Mouse (Mus musculus) forebrain, embryonic 11.5 days (tissue): ENCODE measurements around the gene Uso1. TPM values are rescaled to one million over a fixed set of nuclear protein-coding genes. Genes with fewer than 3 reads are reported as not detected.

ENCODE experiments used
- ATAC-seq: fragments of 200-750 bp; cut with Nextera tagmentation; replicated peaks from 2 replicates; pipeline ENCODE4 v1.8.0; 2017; ENCODE audit warnings: moderate TSS enrichment; ENCODE audit not compliant: low FRiP score
- DNase-seq: peaks from one replicate; pipeline ENCODE4 v3.0.0-alpha.2; 2017; ENCODE audit warnings: low spot score
- H3K27ac ChIP-seq: fragments of 300-500 bp; sonication (generic); 2 replicates; pipeline ENCODE4 v1.5.1; 2014; ENCODE audit warnings: low read depth, low read length
- H3K27me3 ChIP-seq: fragments of 300-500 bp; sonication (generic); 2 replicates; pipeline ENCODE4 v1.6.1; 2014; ENCODE audit warnings: mild to moderate bottlenecking, low read length, mixed read lengths; ENCODE audit not compliant: control insufficient read depth, insufficient read depth
- H3K36me3 ChIP-seq: fragments of 300-500 bp; sonication (generic); 2 replicates; pipeline ENCODE4 v1.6.1; 2014; ENCODE audit warnings: mild to moderate bottlenecking, low read length, moderate library complexity, mixed read lengths; ENCODE audit not compliant: control insufficient read depth, insufficient read depth
- H3K4me1 ChIP-seq: fragments of 300-500 bp; sonication (generic); replicated peaks from 2 replicates; pipeline ENCODE4 v1.6.1; 2014; ENCODE audit warnings: low read length, mixed read lengths; ENCODE audit not compliant: control insufficient read depth, insufficient read depth
- H3K4me2 ChIP-seq: fragments of 300-500 bp; sonication (generic); 2 replicates; pipeline ENCODE4 v1.6.1; 2014; ENCODE audit warnings: low read depth, mild to moderate bottlenecking, low read length, moderate library complexity, mixed read lengths; ENCODE audit not compliant: severe bottlenecking
- H3K4me3 ChIP-seq: fragments of 300-500 bp; sonication (generic); 2 replicates; pipeline ENCODE4 v1.5.1; 2014; ENCODE audit warnings: low read depth, low read length
- H3K9ac ChIP-seq: fragments of 300-500 bp; sonication (generic); 2 replicates; pipeline ENCODE4 v1.6.1; 2014; ENCODE audit warnings: low read length
- H3K9me3 ChIP-seq: fragments of 300-500 bp; sonication (generic); 2 replicates; pipeline ENCODE4 v1.6.1; 2016; ENCODE audit warnings: low read length, mixed read lengths; ENCODE audit not compliant: control insufficient read depth
- WGBS: fragments of 180-500 bp; shearing (Covaris S2); extraction: QIAGEN DNeasy Blood & Tissue Kit; methylation state at CpG from one replicate; pipeline ENCODE4 v1.1.7; 2014; 5-methylcytosine and 5-hydroxymethylcytosine counted together
- polyA plus RNA-seq: library from polyadenylated mRNA; unstranded; fragments of >200 nt; fragmentation: Nextera tagmentation; extraction: Ambion mirVana; gene quantifications from 2 replicates; pipeline ENCODE4 v1.2.1, GENCODE M21; 2014

Gene Uso1
- polyA plus RNA-seq, 1 experiment from 2014 or later, result 25.7 TPM

DNA sequence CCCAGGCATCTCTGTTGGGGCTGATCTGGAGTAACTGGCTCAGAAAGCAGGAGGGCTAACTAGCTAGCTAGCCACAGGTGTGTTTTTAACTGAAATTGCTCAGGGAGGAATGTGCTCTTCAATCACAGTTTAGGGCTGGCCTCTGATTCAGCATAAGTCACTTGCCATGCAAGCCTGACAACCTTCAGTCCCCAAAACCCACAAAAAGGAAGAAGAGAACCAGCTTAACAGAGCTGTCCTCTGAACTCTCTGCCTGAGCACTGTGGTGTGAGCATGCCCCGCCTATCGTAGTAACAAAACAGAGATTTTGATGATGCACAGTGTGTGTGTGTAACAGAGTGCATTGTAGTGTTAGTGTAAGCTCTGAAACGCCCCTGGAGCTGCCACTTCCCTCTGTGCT lies 4.7 kb downstream of the Uso1 start:
- ATAC-seq (no peak), DNase-seq (no peak)
- no peaks in the 10 kb centered on the region for H3K9me3 ChIP-seq
- H3K36me3 ChIP-seq, result no peaks in the 10 kb centered on the region
- H3K9ac ChIP-seq, result no peak overlapping the region
- H3K27me3 ChIP-seq, result no peaks in the 10 kb centered on the region
- H3K27ac ChIP-seq, result no peak overlapping the region
- no peak overlapping the region for H3K4me3 ChIP-seq
- H3K4me2 ChIP-seq, result no peak overlapping the region
- peaks cover 4% of the 10 kb centered on the region; the same call in 1 of the 2 replicates for H3K4me1 ChIP-seq
- 89% methylated on average over 3 of the region's 3 CpGs for WGBS

DNA sequence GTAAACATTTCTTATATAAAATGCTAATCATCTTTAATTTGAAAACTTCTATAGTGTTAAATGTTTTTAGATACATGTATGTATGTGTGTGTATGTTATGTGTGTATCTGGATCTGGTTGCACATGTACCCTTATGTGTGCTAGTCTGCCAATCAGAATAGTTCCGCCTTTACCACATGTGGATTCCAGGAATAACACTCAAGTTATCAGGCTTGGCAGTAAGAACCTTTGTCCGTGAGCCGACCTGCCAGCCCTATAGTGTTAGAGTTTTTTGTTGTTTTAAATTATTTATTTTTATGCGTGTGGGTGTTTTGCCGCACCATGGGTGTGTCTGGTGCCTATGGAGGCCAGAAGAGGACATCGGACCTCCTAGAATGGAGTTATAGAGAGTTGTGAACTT lies 5.9 kb downstream of the Uso1 start:
- 94% methylated on average over 6 of the region's 6 CpGs for WGBS
- Histone ChIP-seq H3K27ac (no peak overlapping the region), H3K4me3 (no peak overlapping the region), H3K9me3 (no peaks in the 10 kb centered on the region), H3K36me3 (no peaks in the 10 kb centered on the region), H3K4me2 (no peak overlapping the region), H3K9ac (no peak overlapping the region), H3K4me1 (peaks cover 4% of the 10 kb centered on the region; the same call in 1 of the 2 replicates), H3K27me3 (no peaks in the 10 kb centered on the region)
- no peak for ATAC-seq
- DNase-seq, result no peak

DNA sequence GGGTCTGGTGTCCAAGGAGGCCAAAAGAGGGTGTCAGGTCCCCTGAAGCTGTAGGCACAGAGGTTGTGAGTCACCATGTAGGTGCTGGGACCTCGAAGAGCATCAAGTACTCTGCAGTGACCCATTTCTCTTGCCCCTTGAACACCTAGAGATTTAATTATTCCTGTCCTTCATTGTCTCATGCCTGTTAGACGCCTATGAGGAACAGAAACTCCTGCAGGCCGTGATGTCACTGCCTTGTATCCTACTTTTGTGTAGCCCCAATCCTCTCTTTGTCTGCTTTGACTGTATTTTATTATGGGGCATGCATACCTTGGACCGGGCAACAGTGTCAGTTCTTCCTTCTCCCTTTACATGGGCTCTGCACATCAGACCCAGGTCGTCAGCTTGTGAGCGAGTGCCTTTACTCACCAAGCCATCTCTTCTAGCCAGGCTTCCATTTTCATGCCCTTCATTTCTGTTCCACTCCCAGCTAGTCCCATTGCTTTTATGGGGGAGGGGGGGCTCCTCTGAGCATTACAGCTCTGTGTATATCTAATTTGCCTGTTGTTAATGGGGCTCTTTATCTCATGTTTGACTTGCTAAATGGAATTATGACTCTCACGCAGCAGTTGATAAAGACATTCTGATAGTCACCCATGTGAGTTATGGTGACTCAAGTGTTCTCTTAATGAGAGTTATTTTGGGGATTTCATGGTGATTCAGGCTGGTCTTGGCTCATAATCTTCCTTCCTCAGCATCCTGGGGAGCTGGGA lies 7.4 kb downstream of the Uso1 start:
- ATAC-seq (no peak), DNase-seq (no peak)
- Histone ChIP-seq H3K36me3 (no peaks in the 10 kb centered on the region), H3K4me3 (no peak overlapping the region), H3K27ac (no peak overlapping the region), H3K4me1 (no peaks in the 10 kb centered on the region), H3K9me3 (no peaks in the 10 kb centered on the region), H3K9ac (no peak overlapping the region), H3K4me2 (no peak overlapping the region), H3K27me3 (no peaks in the 10 kb centered on the region)
- WGBS, result 90% methylated on average over 7 of the region's 7 CpGs

DNA sequence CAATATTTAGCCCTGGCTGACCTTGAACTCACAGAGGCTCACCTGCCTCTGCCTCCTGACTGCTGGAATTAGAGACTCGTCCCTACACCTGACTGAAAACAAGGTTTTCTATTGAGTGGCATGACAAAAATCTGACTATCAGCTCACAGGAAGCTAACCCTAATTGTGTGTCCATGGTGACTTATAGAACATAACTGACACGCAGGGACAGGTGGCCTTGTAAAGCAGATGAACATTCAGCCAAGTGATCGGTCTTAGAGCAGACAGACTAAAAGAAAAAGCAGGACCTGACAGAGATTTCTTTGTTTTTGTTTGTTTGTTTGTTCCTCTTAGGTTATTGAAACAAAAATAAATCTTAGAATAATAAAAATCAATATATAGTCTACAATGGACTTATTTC lies 10.5 kb downstream of the Uso1 start:
- H3K27ac ChIP-seq, result no peak overlapping the region
- H3K4me3 ChIP-seq, result no peak overlapping the region
- H3K9ac ChIP-seq, result no peak overlapping the region
- H3K27me3 ChIP-seq, result no peaks in the 10 kb centered on the region
- no peak overlapping the region for H3K4me2 ChIP-seq
- 94% methylated on average over 3 of the region's 3 CpGs for WGBS
- no peaks in the 10 kb centered on the region for H3K9me3 ChIP-seq
- DNase-seq, result no peak
- peaks cover 3% of the 10 kb centered on the region; the same call in 1 of the 2 replicates for H3K36me3 ChIP-seq
- no peak for ATAC-seq
- no peaks in the 10 kb centered on the region for H3K4me1 ChIP-seq

DNA sequence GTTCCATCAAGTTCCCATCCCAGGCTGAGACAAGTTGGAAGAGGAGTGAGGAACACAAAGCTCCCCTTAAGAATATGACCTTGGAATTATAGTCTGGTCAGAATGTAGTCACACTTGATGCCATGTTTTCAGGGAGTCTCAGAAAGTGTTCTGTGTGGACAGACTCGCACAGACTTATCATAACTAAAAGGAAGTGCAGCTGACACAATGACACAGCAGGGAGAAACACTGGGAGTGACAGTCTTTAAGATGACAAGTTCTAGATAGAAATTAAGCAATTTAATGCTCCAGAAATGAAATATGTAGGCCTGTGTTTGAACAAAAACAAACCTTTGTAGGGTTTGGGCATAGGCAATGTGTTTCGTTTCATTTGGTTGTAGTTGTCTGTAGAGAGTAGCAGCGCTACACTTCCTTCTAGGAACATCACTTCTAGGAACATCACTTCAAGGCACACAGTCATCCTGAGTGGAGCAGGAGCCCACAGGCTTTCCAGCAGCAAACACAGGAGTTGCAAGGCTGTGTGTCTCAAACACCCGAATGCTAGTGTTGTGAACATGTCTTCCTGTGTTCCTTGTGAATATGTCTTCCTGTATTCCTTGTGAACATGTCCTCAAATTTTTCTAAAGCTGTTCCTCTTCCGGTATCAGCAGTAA lies 11.7 kb downstream of the Uso1 start:
- WGBS, result 89% methylated on average over 5 of the region's 5 CpGs
- Histone ChIP-seq H3K4me2 (no peak overlapping the region), H3K9ac (no peak overlapping the region), H3K9me3 (no peaks in the 10 kb centered on the region), H3K27ac (no peak overlapping the region), H3K4me3 (no peak overlapping the region), H3K36me3 (peaks cover 3% of the 10 kb centered on the region; the same call in 1 of the 2 replicates), H3K4me1 (no peaks in the 10 kb centered on the region), H3K27me3 (no peaks in the 10 kb centered on the region)
- ATAC-seq, result no peak
- no peak for DNase-seq

DNA sequence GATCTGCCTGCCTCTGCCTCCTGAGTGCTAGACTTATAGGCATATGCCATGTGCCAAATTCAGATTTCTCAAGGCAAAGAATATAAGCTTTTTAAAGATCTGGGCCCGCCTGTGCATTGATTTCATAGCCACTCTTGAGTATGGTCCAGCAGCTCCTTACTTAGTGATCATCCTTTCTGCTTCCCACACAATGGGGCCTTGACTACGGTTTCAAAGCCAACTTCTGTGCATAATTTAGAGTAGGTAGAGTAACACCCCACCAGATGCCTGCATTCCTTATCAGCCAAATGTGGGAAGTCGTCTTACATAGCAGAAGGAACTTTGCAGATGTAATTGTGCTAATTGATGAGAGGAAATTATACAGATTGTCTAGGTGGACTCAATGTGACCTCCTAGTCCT lies 17.1 kb downstream of the Uso1 start:
- H3K9me3 ChIP-seq, result no peaks in the 10 kb centered on the region
- H3K9ac ChIP-seq, result no peak overlapping the region
- DNase-seq (no peak), ATAC-seq (no peak)
- H3K27ac ChIP-seq, result no peak overlapping the region
- WGBS, result 93% methylated on average over 3 of the region's 3 CpGs
- no peaks in the 10 kb centered on the region for H3K4me1 ChIP-seq
- peaks cover 3% of the 10 kb centered on the region; the same call in 1 of the 2 replicates for H3K36me3 ChIP-seq
- H3K27me3 ChIP-seq, result no peaks in the 10 kb centered on the region
- H3K4me3 ChIP-seq, result no peak overlapping the region
- no peak overlapping the region for H3K4me2 ChIP-seq

DNA sequence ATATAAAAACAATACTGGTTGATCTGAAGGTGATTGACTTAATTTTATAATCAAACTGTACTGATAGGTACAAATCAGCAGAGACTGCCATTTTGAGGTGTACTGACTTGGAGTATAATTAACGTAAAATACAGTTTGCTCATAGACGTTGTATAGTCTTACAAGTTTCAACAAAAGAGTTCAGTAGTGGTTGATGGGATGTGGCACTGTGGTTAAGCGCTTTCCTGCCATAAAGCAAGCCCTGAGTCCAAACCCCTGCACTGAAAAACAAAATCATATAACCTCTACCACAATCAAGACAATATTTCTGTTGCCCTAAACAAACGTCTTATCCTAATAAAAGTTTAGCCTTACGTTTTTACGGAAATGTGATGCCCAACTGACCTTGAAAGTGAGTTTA lies 28.2 kb downstream of the Uso1 start:
- Histone ChIP-seq H3K4me2 (no peak overlapping the region), H3K36me3 (no peaks in the 10 kb centered on the region; the same call in 1 of the 2 replicates), H3K9ac (no peak overlapping the region), H3K27me3 (no peaks in the 10 kb centered on the region), H3K4me1 (no peaks in the 10 kb centered on the region), H3K9me3 (no peaks in the 10 kb centered on the region), H3K4me3 (no peak overlapping the region), H3K27ac (no peak overlapping the region)
- DNase-seq, result no peak
- 94% methylated on average over 6 of the region's 6 CpGs for WGBS
- ATAC-seq, result no peak

DNA sequence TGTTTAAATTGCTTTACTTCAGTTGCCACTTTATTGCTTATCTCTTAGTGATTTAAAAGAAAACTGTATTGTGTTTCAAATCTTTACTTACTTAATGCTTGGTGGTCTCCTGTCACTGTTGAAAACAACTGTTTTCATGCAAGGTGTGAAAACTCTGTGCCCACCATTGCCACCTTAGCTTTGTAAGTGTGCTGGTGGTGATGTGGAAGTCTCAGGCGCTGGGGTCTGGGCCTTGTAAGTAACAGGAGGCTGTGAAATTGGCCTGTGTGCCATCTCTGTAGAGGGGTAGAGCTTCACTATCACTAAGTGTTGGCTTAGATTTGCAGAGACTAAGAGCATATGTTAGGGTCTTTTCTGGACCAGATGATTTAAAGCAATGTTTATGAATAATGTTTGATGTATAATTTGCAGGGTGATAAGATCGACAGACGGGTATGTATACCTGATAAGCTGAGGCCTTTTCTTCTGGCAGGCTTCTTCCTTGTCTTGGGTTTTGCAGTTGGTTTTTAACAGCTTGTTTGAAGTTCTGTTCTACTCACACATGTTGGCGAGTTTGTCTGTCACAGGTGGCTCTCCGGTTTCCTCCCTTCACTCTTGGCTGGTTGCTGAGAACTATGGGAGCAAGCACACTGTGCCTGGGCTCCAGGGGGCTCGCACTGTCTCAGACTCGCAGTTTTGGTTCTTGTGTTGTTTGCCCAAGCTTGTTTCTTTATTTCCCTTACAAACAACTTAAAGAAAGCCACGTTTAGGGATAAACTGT lies 45.5 kb downstream of the Uso1 start:
- no peak for ATAC-seq
- no peak for DNase-seq
- H3K9ac ChIP-seq, result no peak overlapping the region
- no peak overlapping the region for H3K27ac ChIP-seq
- 90% methylated on average over 8 of the region's 8 CpGs for WGBS
- H3K4me2 ChIP-seq, result no peak overlapping the region
- no peaks in the 10 kb centered on the region for H3K27me3 ChIP-seq
- H3K36me3 ChIP-seq, result no peaks in the 10 kb centered on the region
- no peaks in the 10 kb centered on the region for H3K4me1 ChIP-seq
- no peak overlapping the region for H3K4me3 ChIP-seq
- no peaks in the 10 kb centered on the region for H3K9me3 ChIP-seq
